Mouse (Mus musculus) forebrain, embryonic 11.5 days (tissue): ENCODE data around the gene Gp9. TPM values are rescaled to one million over a fixed set of nuclear protein-coding genes. Genes with fewer than 3 reads are reported as not detected.
"Not testable (repeated sequence)": the region's sequence is repeated elsewhere in the genome, so short reads cannot be mapped to it uniquely, and the experiment has no call there.

Experiments
- ATAC-seq: fragments of 200-750 bp; cut with Nextera tagmentation; replicated peaks from 2 replicates; pipeline ENCODE4 v1.8.0; 2017; ENCODE audit warnings: moderate TSS enrichment; ENCODE audit not compliant: low FRiP score
- DNase-seq: peaks from one replicate; pipeline ENCODE4 v3.0.0-alpha.2; 2017; ENCODE audit warnings: low spot score
- H3K27ac ChIP-seq: fragments of 300-500 bp; sonication (generic); 2 replicates; pipeline ENCODE4 v1.5.1; 2014; ENCODE audit warnings: low read depth, low read length
- H3K27me3 ChIP-seq: fragments of 300-500 bp; sonication (generic); 2 replicates; pipeline ENCODE4 v1.6.1; 2014; ENCODE audit warnings: mild to moderate bottlenecking, low read length, mixed read lengths; ENCODE audit not compliant: control insufficient read depth, insufficient read depth
- H3K36me3 ChIP-seq: fragments of 300-500 bp; sonication (generic); 2 replicates; pipeline ENCODE4 v1.6.1; 2014; ENCODE audit warnings: mild to moderate bottlenecking, low read length, moderate library complexity, mixed read lengths; ENCODE audit not compliant: control insufficient read depth, insufficient read depth
- H3K4me1 ChIP-seq: fragments of 300-500 bp; sonication (generic); replicated peaks from 2 replicates; pipeline ENCODE4 v1.6.1; 2014; ENCODE audit warnings: low read length, mixed read lengths; ENCODE audit not compliant: control insufficient read depth, insufficient read depth
- H3K4me2 ChIP-seq: fragments of 300-500 bp; sonication (generic); 2 replicates; pipeline ENCODE4 v1.6.1; 2014; ENCODE audit warnings: low read depth, mild to moderate bottlenecking, low read length, moderate library complexity, mixed read lengths; ENCODE audit not compliant: severe bottlenecking
- H3K4me3 ChIP-seq: fragments of 300-500 bp; sonication (generic); 2 replicates; pipeline ENCODE4 v1.5.1; 2014; ENCODE audit warnings: low read depth, low read length
- H3K9ac ChIP-seq: fragments of 300-500 bp; sonication (generic); 2 replicates; pipeline ENCODE4 v1.6.1; 2014; ENCODE audit warnings: low read length
- H3K9me3 ChIP-seq: fragments of 300-500 bp; sonication (generic); 2 replicates; pipeline ENCODE4 v1.6.1; 2016; ENCODE audit warnings: low read length, mixed read lengths; ENCODE audit not compliant: control insufficient read depth
- WGBS: fragments of 180-500 bp; shearing (Covaris S2); extraction: QIAGEN DNeasy Blood & Tissue Kit; methylation state at CpG from one replicate; pipeline ENCODE4 v1.1.7; 2014; 5-methylcytosine and 5-hydroxymethylcytosine counted together
- polyA plus RNA-seq: library from polyadenylated mRNA; unstranded; fragments of >200 nt; fragmentation: Nextera tagmentation; extraction: Ambion mirVana; gene quantifications from 2 replicates; pipeline ENCODE4 v1.2.1, GENCODE M21; 2014

The Gp9 gene
- polyA plus RNA-seq, 1 experiment from 2014 or later, result 2.8 TPM

GRCm38 (mm10) chr6:87759404-87759803, 18.5 kb upstream of the Gp9 start:
- Histone ChIP-seq H3K9ac (no peak overlapping the region), H3K4me2 (no peak overlapping the region), H3K36me3 (no peaks in the 10 kb centered on the region), H3K27ac (no peak overlapping the region), H3K9me3 (no peaks in the 10 kb centered on the region), H3K4me1 (no peaks in the 10 kb centered on the region), H3K4me3 (no peak overlapping the region), H3K27me3 (no peaks in the 10 kb centered on the region)
- DNase-seq (peak; percentile 43), ATAC-seq (no peak)
- 85% methylated on average over 3 of the region's 3 CpGs for WGBS

GRCm38 (mm10) chr6:87759850-87760249, 18.0 kb upstream of the Gp9 start:
- Histone ChIP-seq H3K9ac (no peak overlapping the region), H3K4me2 (no peak overlapping the region), H3K27ac (no peak overlapping the region), H3K4me3 (no peak overlapping the region), H3K4me1 (no peaks in the 10 kb centered on the region), H3K36me3 (no peaks in the 10 kb centered on the region), H3K27me3 (no peaks in the 10 kb centered on the region), H3K9me3 (no peaks in the 10 kb centered on the region)
- no peak for ATAC-seq
- peak; percentile 36 for DNase-seq
- WGBS, result 84% methylated on average over 3 of the region's 3 CpGs

- Histone ChIP-seq H3K27me3 (no peaks in the 10 kb centered on the region), H3K9ac (no peak overlapping the region)
These were observed 15.7 kb upstream of the Gp9 start for GRCm38 (mm10) chr6:87762161-87762560.

GRCm38 (mm10) chr6:87763376-87764280, 14.2 kb upstream of the Gp9 start:
- H3K4me3 ChIP-seq, result no peak overlapping the region
- ATAC-seq (no peak), DNase-seq (peak; percentile 46)
- no peaks in the 10 kb centered on the region for H3K9me3 ChIP-seq
- no peak overlapping the region for H3K4me2 ChIP-seq
- H3K36me3 ChIP-seq, result no peaks in the 10 kb centered on the region
- WGBS, result 67% methylated on average over 4 of the region's 4 CpGs
- no peak overlapping the region for H3K27ac ChIP-seq
- H3K9ac ChIP-seq, result no peak overlapping the region
- no peaks in the 10 kb centered on the region for H3K27me3 ChIP-seq
- no peaks in the 10 kb centered on the region for H3K4me1 ChIP-seq

More at GRCm38 (mm10) chr6:87762161-87762560, 15.7 kb upstream of the Gp9 start:
- 88% methylated on average over 5 of the region's 5 CpGs for WGBS
- Histone ChIP-seq H3K4me1 (no peaks in the 10 kb centered on the region), H3K9me3 (no peaks in the 10 kb centered on the region), H3K36me3 (no peaks in the 10 kb centered on the region), H3K27ac (no peak overlapping the region), H3K4me3 (no peak overlapping the region), H3K4me2 (no peak overlapping the region)
- ATAC-seq (no peak), DNase-seq (peak; percentile 30)

GRCm38 (mm10) chr6:87764296-87764695, 13.6 kb upstream of the Gp9 start:
- DNase-seq, result peak; percentile 27
- WGBS, result 97% methylated on average over 2 of the region's 2 CpGs
- not testable (repeated sequence) for H3K27me3 ChIP-seq, H3K36me3 ChIP-seq, H3K4me3 ChIP-seq, H3K9me3 ChIP-seq, ATAC-seq, H3K27ac ChIP-seq, H3K4me2 ChIP-seq, H3K4me1 ChIP-seq, H3K9ac ChIP-seq

- Histone ChIP-seq H3K36me3 (no peaks in the 10 kb centered on the region), H3K4me3 (no peak overlapping the region), H3K9me3 (no peaks in the 10 kb centered on the region), H3K4me2 (no peak overlapping the region), H3K4me1 (no peaks in the 10 kb centered on the region), H3K9ac (no peak overlapping the region), H3K27ac (no peak overlapping the region), H3K27me3 (no peaks in the 10 kb centered on the region)
- 60% methylated on average over 8 of the region's 8 CpGs for WGBS
- ATAC-seq (no peak), DNase-seq (peak; percentile 46)
These were observed 7.2 kb upstream of the Gp9 start for GRCm38 (mm10) chr6:87770626-87771025.

- no peak overlapping the region for H3K9ac ChIP-seq
- H3K4me2 ChIP-seq, result no peak overlapping the region
- no peak overlapping the region for H3K4me3 ChIP-seq
- no peaks in the 10 kb centered on the region for H3K4me1 ChIP-seq
- no peaks in the 10 kb centered on the region for H3K27me3 ChIP-seq
- H3K9me3 ChIP-seq, result no peaks in the 10 kb centered on the region
- 58% methylated on average over 1 of the region's 1 CpGs for WGBS
- no peak overlapping the region for H3K27ac ChIP-seq
- H3K36me3 ChIP-seq, result no peaks in the 10 kb centered on the region
- DNase-seq, result peak; percentile 1
- no peak for ATAC-seq
These were observed 3.4 kb upstream of the Gp9 start for GRCm38 (mm10) chr6:87774466-87774865.

GRCm38 (mm10) chr6:87774909-87775308, 3.0 kb upstream of the Gp9 start:
- no peaks in the 10 kb centered on the region for H3K27me3 ChIP-seq
- ATAC-seq, result no peak

More at GRCm38 (mm10) chr6:87774909-87775308, 3.0 kb upstream of the Gp9 start:
- H3K4me3 ChIP-seq, result no peak overlapping the region
- H3K36me3 ChIP-seq, result no peaks in the 10 kb centered on the region
- H3K27ac ChIP-seq, result no peak overlapping the region
- H3K9ac ChIP-seq, result no peak overlapping the region
- no peaks in the 10 kb centered on the region for H3K4me1 ChIP-seq
- peak; percentile 37 for DNase-seq
- H3K9me3 ChIP-seq, result no peaks in the 10 kb centered on the region
- 88% methylated on average over 9 of the region's 9 CpGs for WGBS
- no peak overlapping the region for H3K4me2 ChIP-seq
